Mouse (Mus musculus): Measurements from ENCODE around the gene Aste1. TPM values are rescaled to one million over a fixed set of nuclear protein-coding genes. Genes with fewer than 3 reads are reported as not detected.

Aste1 gene
- polyA plus RNA-seq, 1 experiment from 2014 or later, result 17.3 TPM

Other genes with a start within 250 kb of the Aste1 start
- 0.53 and 0.62 TPM in 2 replicates for gene Nek11, start 132 bp downstream of the Aste1 start, polyA plus RNA-seq (2015; fragmentation: Nextera tagmentation; extraction: Ambion mirVana)
- gene Atp2c1, start 131.9 kb downstream of the Aste1 start, polyA plus RNA-seq (2015; fragmentation: Nextera tagmentation; extraction: Ambion mirVana), result 28.8 and 37.7 TPM in 2 replicates
- gene Pik3r4, start 247.6 kb downstream of the Aste1 start, polyA plus RNA-seq (2015; fragmentation: Nextera tagmentation; extraction: Ambion mirVana), result 14.1 and 15.4 TPM in 2 replicates